Mouse (Mus musculus): ENCODE measurements around the gene Scd2. TPM values are rescaled to one million over a fixed set of nuclear protein-coding genes. Genes with fewer than 3 reads are reported as not detected.

Scd2 gene
- total and polyA plus RNA-seq, 2 experiments: 2.2 to 2.9 TPM

DNA sequence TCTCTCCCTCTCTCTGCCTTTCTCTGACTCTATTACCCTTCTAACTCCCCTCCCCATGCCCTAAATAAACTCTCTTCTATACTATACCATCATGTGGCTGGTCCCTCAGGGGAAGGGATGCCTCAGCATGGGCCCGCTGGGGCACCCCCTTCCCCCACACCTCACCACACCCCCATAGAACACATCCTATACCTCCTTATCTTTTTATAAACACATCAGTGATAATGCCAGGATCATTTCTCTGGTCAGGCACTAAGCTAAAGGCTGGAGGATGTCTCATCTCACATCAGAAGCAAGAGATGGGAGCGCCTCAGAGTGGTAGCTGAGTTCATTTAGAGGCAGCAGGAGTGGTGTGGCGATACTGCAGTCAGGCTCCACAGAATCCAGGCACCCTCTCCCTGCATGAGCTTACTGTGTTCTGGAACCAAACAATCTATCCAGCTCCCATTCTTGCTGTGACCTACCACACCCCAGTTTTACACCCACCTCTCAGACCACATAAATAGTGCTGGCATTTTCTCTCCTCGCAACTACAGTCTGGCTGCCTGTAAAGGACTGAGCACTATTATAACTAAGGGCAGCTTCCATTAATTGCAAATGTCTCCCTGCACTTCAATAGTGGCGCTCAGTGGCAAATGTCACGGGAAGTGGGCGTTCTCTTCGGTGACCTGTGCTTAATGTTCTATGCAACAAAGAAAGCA is 18.0 kb downstream of the Scd2 start:
- H3K9ac ChIP-seq (ENCODE audit: low read depth, low read length): no peak overlapping the region
- WGBS: 91% methylated on average over 8 of the region's 8 CpGs
- peaks cover 2% of the 10 kb centered on the region; the same call in 1 of the 2 replicates for H3K4me1 ChIP-seq (ENCODE audit: control insufficient read depth, insufficient read depth, low read length)
- peaks cover 3% of the 10 kb centered on the region; the same call in 1 of the 2 replicates for H3K27me3 ChIP-seq (ENCODE audit: control insufficient read depth, insufficient read depth, low read length)
- TF ChIP-seq CTCF (IDR thresholded peaks at IDR 0.05; ENCODE audit: low read depth, low read length) (no peak), POLR2A (IDR thresholded peaks at IDR 0.05; ENCODE audit: extremely low read depth, insufficient read depth, low read length) (no peak)
- H3K27ac ChIP-seq (replicated peaks; ENCODE audit: insufficient read depth, low read depth, low read length): no peak overlapping the region
- no peak for DNase-seq (ENCODE audit: extremely low read depth, low read depth, low spot score)
- H3K4me3 ChIP-seq (ENCODE audit: insufficient read depth, low read depth, low read length): no peak overlapping the region
- H3K79me2 ChIP-seq (ENCODE audit: control insufficient read depth, insufficient read depth, low read length): no peaks in the 10 kb centered on the region
- H3K36me3 ChIP-seq (ENCODE audit: control insufficient read depth, insufficient read depth, low read length): no peaks in the 10 kb centered on the region

DNA sequence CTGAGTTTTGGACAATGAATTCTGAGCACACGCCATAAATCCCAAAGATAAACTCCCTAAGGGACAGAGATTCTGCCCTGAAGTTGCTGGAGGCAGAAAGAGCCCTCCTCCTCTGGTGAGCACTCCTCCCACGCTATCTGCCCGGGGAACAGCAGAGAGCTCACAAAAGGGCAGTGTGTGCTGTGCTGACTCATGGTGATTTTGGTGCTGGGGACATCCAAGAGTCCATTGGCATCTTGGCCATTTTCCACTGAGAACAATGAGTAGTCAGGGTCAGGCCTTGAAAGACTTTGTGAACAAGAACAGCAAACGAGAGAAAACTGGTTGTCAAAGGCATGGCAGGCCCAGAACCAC is 18.5 kb downstream of the Scd2 start:
- DNase-seq (ENCODE audit: extremely low read depth, low read depth, low spot score): peak; percentile 15
- Histone ChIP-seq H3K9ac (ENCODE audit: low read depth, low read length) (no peak overlapping the region), H3K27me3 (ENCODE audit: control insufficient read depth, insufficient read depth, low read length) (peaks cover 3% of the 10 kb centered on the region; the same call in 1 of the 2 replicates), H3K4me3 (ENCODE audit: insufficient read depth, low read depth, low read length) (no peak overlapping the region), H3K4me1 (ENCODE audit: control insufficient read depth, insufficient read depth, low read length) (peaks cover 2% of the 10 kb centered on the region; the same call in 1 of the 2 replicates), H3K27ac (replicated peaks; ENCODE audit: insufficient read depth, low read depth, low read length) (no peak overlapping the region), H3K79me2 (ENCODE audit: control insufficient read depth, insufficient read depth, low read length) (no peaks in the 10 kb centered on the region), H3K36me3 (ENCODE audit: control insufficient read depth, insufficient read depth, low read length) (no peaks in the 10 kb centered on the region)
- 51% methylated on average over 4 of the region's 4 CpGs for WGBS
- TF ChIP-seq POLR2A (IDR thresholded peaks at IDR 0.05; ENCODE audit: extremely low read depth, insufficient read depth, low read length) (no peak), CTCF (IDR thresholded peaks at IDR 0.05; ENCODE audit: low read depth, low read length) (no peak)

DNA sequence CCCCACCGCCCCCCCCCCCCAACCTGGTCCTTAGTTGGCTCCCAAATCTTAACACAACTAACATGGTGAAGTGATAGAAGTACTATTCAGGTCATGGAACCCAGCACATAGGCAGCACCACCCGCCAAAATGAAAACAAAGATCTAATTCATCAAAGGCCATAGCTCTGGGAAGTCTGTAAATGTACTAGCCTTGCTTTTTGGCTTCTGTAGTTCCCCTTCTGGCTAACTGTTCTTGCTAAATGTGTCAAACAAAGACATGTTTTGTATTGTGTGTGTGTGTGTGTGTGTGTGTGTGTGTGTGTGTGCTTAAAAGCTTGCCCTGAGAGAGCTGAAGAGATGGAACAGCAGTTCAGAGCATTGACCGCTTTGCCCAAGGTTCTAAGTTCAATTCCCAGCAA is 19.6 kb downstream of the Scd2 start:
- peaks cover 3% of the 10 kb centered on the region; the same call in 1 of the 2 replicates for H3K27me3 ChIP-seq (ENCODE audit: control insufficient read depth, insufficient read depth, low read length)
- H3K4me1 ChIP-seq (ENCODE audit: control insufficient read depth, insufficient read depth, low read length): peaks cover 2% of the 10 kb centered on the region; the same call in 1 of the 2 replicates
- H3K79me2 ChIP-seq (ENCODE audit: control insufficient read depth, insufficient read depth, low read length): no peaks in the 10 kb centered on the region
- no peak overlapping the region for H3K9ac ChIP-seq (ENCODE audit: low read depth, low read length)
- H3K27ac ChIP-seq (replicated peaks; ENCODE audit: insufficient read depth, low read depth, low read length): no peak overlapping the region
- H3K36me3 ChIP-seq (ENCODE audit: control insufficient read depth, insufficient read depth, low read length): no peaks in the 10 kb centered on the region
- WGBS: 82% methylated on average over 3 of the region's 3 CpGs
- DNase-seq (ENCODE audit: extremely low read depth, low read depth, low spot score): no peak
- no peak overlapping the region for H3K4me3 ChIP-seq (ENCODE audit: insufficient read depth, low read depth, low read length)
- no peak for TF ChIP-seq CTCF (IDR thresholded peaks at IDR 0.05; ENCODE audit: low read depth, low read length)
- no peak for TF ChIP-seq POLR2A (IDR thresholded peaks at IDR 0.05; ENCODE audit: extremely low read depth, insufficient read depth, low read length)

DNA sequence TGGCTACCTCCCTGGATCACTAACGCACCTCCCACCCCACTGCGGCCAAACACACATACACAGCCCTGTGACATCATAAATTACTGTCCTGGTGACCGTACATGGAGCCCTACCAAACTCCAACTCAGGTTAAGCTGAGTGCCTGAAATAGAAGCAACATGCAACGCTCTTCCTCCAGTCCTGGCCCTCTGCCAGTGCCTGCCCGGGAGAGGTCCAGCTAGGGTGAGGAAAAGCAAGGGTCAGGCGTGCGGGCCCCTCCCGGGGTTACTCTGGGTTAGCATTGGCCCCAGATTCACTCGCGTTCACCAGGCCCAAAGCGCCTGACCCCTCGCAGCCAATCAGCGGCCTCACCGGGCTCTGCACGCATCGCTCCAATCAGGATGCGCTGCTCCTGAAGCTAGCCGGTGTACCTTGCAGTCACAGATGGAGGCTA is 20.9 kb downstream of the Scd2 start:
- WGBS: 1% methylated on average over 18 of the region's 18 CpGs
- Histone ChIP-seq H3K4me1 (ENCODE audit: control insufficient read depth, insufficient read depth, low read length) (peaks cover 2% of the 10 kb centered on the region; the same call in 1 of the 2 replicates), H3K36me3 (ENCODE audit: control insufficient read depth, insufficient read depth, low read length) (no peaks in the 10 kb centered on the region), H3K4me3 (ENCODE audit: insufficient read depth, low read depth, low read length) (peak overlapping the region; percentile 32), H3K79me2 (ENCODE audit: control insufficient read depth, insufficient read depth, low read length) (no peaks in the 10 kb centered on the region), H3K27ac (replicated peaks; ENCODE audit: insufficient read depth, low read depth, low read length) (peak overlapping the region; percentile 50), H3K9ac (ENCODE audit: low read depth, low read length) (peak overlapping the region; percentile 36; the same call in 1 of the 2 replicates), H3K27me3 (ENCODE audit: control insufficient read depth, insufficient read depth, low read length) (peaks cover 3% of the 10 kb centered on the region; the same call in 1 of the 2 replicates)
- peak; percentile 63 for DNase-seq (ENCODE audit: extremely low read depth, low read depth, low spot score)
- no peak for TF ChIP-seq POLR2A (IDR thresholded peaks at IDR 0.05; ENCODE audit: extremely low read depth, insufficient read depth, low read length)
- TF ChIP-seq CTCF (IDR thresholded peaks at IDR 0.05; ENCODE audit: low read depth, low read length): no peak

DNA sequence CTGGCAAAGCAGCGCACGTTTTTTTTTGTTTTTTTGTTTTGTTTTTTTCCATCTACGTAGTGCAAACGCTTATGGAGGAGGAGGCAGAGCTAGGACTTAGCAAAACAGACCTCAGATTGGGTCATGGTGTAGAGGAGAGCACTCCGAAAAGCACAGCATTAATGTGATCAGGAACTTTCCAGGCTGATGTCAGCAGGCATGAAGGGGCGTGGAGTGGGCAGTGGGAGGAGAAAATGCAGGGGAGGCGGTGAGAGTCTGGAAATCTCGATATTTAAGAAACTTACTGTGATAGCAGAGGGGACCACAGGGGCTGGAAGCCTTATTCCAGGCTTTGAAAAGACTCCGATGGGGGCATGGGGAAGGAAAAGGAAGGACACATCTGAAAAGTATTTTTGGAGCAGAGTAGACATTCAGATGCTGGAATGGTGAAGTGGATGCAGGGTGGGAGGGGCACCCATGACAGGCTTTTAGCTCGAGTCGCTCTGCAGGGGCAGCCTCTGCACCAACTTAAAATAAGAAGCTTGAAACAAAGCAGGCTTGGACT is 21.5 kb downstream of the Scd2 start:
- H3K27me3 ChIP-seq (ENCODE audit: control insufficient read depth, insufficient read depth, low read length): peaks cover 3% of the 10 kb centered on the region; the same call in 1 of the 2 replicates
- H3K36me3 ChIP-seq (ENCODE audit: control insufficient read depth, insufficient read depth, low read length): no peaks in the 10 kb centered on the region
- H3K27ac ChIP-seq (replicated peaks; ENCODE audit: insufficient read depth, low read depth, low read length): 0 out of 2 replicates have a peak overlapping the region, but pooled peaks have one; percentile 4
- H3K4me3 ChIP-seq (ENCODE audit: insufficient read depth, low read depth, low read length): peak overlapping the region; percentile 32
- WGBS: 5% methylated on average over 11 of the region's 11 CpGs
- peak; percentile 35 for DNase-seq (ENCODE audit: extremely low read depth, low read depth, low spot score)
- H3K79me2 ChIP-seq (ENCODE audit: control insufficient read depth, insufficient read depth, low read length): no peaks in the 10 kb centered on the region
- TF ChIP-seq POLR2A (IDR thresholded peaks at IDR 0.05; ENCODE audit: extremely low read depth, insufficient read depth, low read length) (no peak), CTCF (IDR thresholded peaks at IDR 0.05; ENCODE audit: low read depth, low read length) (no peak)
- peaks cover 2% of the 10 kb centered on the region; the same call in 1 of the 2 replicates for H3K4me1 ChIP-seq (ENCODE audit: control insufficient read depth, insufficient read depth, low read length)
- no peak overlapping the region for H3K9ac ChIP-seq (ENCODE audit: low read depth, low read length)

All from liver, adult 2 months (tissue).